9 mouse cellular contexts compared by ENCODE assay signal in genomic region chr13:63096764-63097163, GRCm38 (mm10).
DNase-seq lines count a peak whose midpoint lies in the region; ATAC-seq and TF ChIP-seq lines count a peak whose summit lies in the region.
"Had no signal": no experiment of that assay in that cellular context is flagged by ENCODE, and none has a peak within 500 bp of the region (broad histone marks: within the 10 kb centered on the region; RNA-seq: fewer than 3 reads in every experiment).

No protein-coding gene starts in this region.

- peak; percentile 27 for ATAC-seq in frontal cortex, adult (ENCODE audit: low TSS enrichment)
- ATAC-seq in hindbrain, postnatal 0 days: no peak

- no peaks in the 10 kb centered on the region for H3K27me3 ChIP-seq in hindbrain, postnatal 0 days (ENCODE audit: insufficient read depth, low read length)

- H3K9ac ChIP-seq in hindbrain, postnatal 0 days (replicated peaks; ENCODE audit: low read length): no peak overlapping the region

- H3K4me2 ChIP-seq in hindbrain, postnatal 0 days (ENCODE audit: low read depth, low read length): no peak overlapping the region

- no peak for TF ChIP-seq CTCF in hindbrain, postnatal 0 days (IDR thresholded peaks at IDR 0.05; ENCODE audit: low read depth)
- no peak; the same call in 1 of the 2 replicates for TF ChIP-seq CTCF in layer of hippocampus, adult 2 months (conservative IDR thresholded peaks at IDR 0.05)

- DNase-seq in frontal cortex, postnatal 25 days (ENCODE audit: low spot score in 2 of 2): no peak
- peak; percentile 84 for DNase-seq in heart, adult 8-10 months (ENCODE audit: low spot score)
- DNase-seq in kidney, postnatal 10 days: peak; percentile 76
- peak; percentile 73 for DNase-seq in lung, postnatal 14 days
- no peak for DNase-seq in hindbrain, postnatal 0 days (ENCODE audit: low spot score)
- DNase-seq in retina, postnatal 1 day: no peak
- DNase-seq in layer of hippocampus, adult 2 months (ENCODE audit: low spot score in 2 of 2): no peak
- DNase-seq: right cerebral cortex, postnatal 4 days had no signal

- H3K9me3 ChIP-seq in hindbrain, postnatal 0 days (ENCODE audit: low read length): no peaks in the 10 kb centered on the region

- no peak overlapping the region for H3K27ac ChIP-seq in hindbrain, postnatal 0 days
- H3K27ac ChIP-seq in layer of hippocampus, adult 2 months: no peak overlapping the region

- 60% methylated on average over 3 of the region's 3 CpGs for WGBS in hindbrain, postnatal 0 days

- 0 out of 2 replicates have a peak, but pooled peaks cover 3% of the 10 kb centered on the region for H3K4me1 ChIP-seq in hindbrain, postnatal 0 days (ENCODE audit: insufficient read depth, low read length)

- H3K4me3 ChIP-seq in hindbrain, postnatal 0 days (ENCODE audit: low read length): no peak overlapping the region
- no peak overlapping the region for H3K4me3 ChIP-seq in layer of hippocampus, adult 2 months

- no peaks in the 10 kb centered on the region for H3K36me3 ChIP-seq in hindbrain, postnatal 0 days (ENCODE audit: insufficient read depth, low read length)

Comparison
In these comparisons a context has a peak if more than half of its experiments do, and no peak if none do; other contexts are left out.
1. DNase-seq: peak in heart, adult 8-10 months (single experiment), kidney, postnatal 10 days (single experiment) and lung, postnatal 14 days (single experiment); none in frontal cortex, postnatal 25 days (0 of 2), hindbrain, postnatal 0 days (single experiment), retina, postnatal 1 day (single experiment) and layer of hippocampus, adult 2 months (0 of 2).